Mouse (Mus musculus) limb, embryonic 11.5 days (tissue): ENCODE data around the gene Efcc1. TPM values are rescaled to one million over a fixed set of nuclear protein-coding genes. Genes with fewer than 3 reads are reported as not detected.

ENCODE experiments used
- polyA plus RNA-seq: library from polyadenylated mRNA; unstranded; fragments of >200 nt; fragmentation: Nextera tagmentation; extraction: Ambion mirVana; gene quantifications from 2 replicates; pipeline ENCODE4 v1.2.1, GENCODE M21; 2014

Efcc1 gene
- polyA plus RNA-seq, 1 experiment from 2014 or later: 0.07 TPM

Other genes with a start within 250 kb of the Efcc1 start
- gene Arhgap25, start 197.6 kb upstream of the Efcc1 start, polyA plus RNA-seq: 2.5 and 2.6 TPM in 2 replicates
- gene Prokr1, start 140.1 kb upstream of the Efcc1 start, polyA plus RNA-seq: 0.75 and 0.95 TPM in 2 replicates
- gene Aplf, start 58.7 kb upstream of the Efcc1 start, polyA plus RNA-seq: 15.4 and 17.1 TPM in 2 replicates
- gene Gp9, start 47.2 kb downstream of the Efcc1 start, polyA plus RNA-seq: 2.0 and 4.3 TPM in 2 replicates
- 6.9 and 7.5 TPM in 2 replicates for gene Rab43, start 81.3 kb downstream of the Efcc1 start, polyA plus RNA-seq
- 2.8 and 3.5 TPM in 2 replicates for gene Gm45140, start 104.9 kb downstream of the Efcc1 start, polyA plus RNA-seq
- 73.0 and 76.2 TPM in 2 replicates for gene Isy1, start 107.9 kb downstream of the Efcc1 start, polyA plus RNA-seq
- 1,357 and 1,371 TPM in 2 replicates for gene Cnbp, start 120.2 kb downstream of the Efcc1 start, polyA plus RNA-seq
- 150 and 163 TPM in 2 replicates for gene Copg1, start 156.9 kb downstream of the Efcc1 start, polyA plus RNA-seq
- gene Hmces, start 183.1 kb downstream of the Efcc1 start, polyA plus RNA-seq: 77.5 and 77.6 TPM in 2 replicates